8 mouse cellular contexts compared by ENCODE assay signal in the genomic region with DNA sequence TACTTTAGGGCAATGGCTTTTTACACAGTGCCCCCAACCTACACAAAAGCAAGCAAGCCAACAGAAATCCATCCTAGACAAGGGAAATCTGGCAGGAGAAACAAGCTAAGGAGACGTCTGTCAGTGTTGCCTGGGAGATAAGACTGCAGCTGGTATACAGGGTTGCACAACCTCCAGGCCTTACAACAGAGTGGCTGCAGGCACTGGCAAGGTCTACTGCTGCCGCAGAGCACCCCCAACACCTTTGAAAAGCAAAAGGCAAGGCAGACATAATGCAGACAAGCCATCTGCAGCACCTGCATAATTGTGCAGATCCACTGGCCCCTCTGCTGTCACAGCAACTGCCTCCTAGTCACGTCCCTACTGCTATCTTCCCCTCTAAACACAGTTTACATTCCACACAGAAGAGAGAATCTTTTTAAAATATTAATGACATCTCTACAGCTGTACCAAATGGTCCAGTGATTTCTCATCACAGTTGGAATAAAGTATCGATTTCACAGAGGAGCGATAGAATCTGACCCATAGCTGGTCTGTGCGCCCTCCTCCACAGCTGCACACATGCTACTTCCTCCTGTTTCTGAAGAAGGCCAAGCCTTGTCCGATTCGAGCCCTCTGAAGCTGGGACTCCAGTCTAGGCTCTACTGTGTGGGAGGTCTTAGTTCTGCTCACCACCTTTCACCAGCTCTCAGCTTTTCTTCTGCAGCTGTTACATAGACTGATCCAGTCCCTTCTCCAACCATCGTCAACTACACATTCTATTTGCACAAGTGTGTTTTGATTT. TPM values are rescaled to one million over a fixed set of nuclear protein-coding genes. Genes with fewer than 3 reads are reported as not detected.
DNase-seq lines count a peak whose midpoint lies in the region; ATAC-seq lines count a peak whose summit lies in the region.
"Had no signal": no experiment of that assay in that cellular context is flagged by ENCODE, and none has a peak within 500 bp of the region (broad histone marks: within the 10 kb centered on the region; RNA-seq: fewer than 3 reads in every experiment).

No protein-coding gene starts in this region.

- H3K9ac ChIP-seq in liver, embryonic 12.5 days = no peak overlapping the region
- H3K9ac ChIP-seq in embryonic facial prominence, embryonic 14.5 days (ENCODE audit: low read depth, low read length) = no peak overlapping the region
- H3K9ac ChIP-seq in hindbrain, embryonic 16.5 days (ENCODE audit: low read depth, low read length) = no peak overlapping the region

- WGBS in liver, embryonic 12.5 days (ENCODE audit: insufficient replicate concordance) = 39% methylated on average over 9 of the region's 9 CpGs
- 37% methylated on average over 9 of the region's 9 CpGs for WGBS in embryonic facial prominence, embryonic 14.5 days
- 39% methylated on average over 9 of the region's 9 CpGs for WGBS in hindbrain, embryonic 16.5 days

- no peak overlapping the region for H3K27ac ChIP-seq in liver, embryonic 12.5 days
- H3K27ac ChIP-seq in embryonic facial prominence, embryonic 14.5 days (replicated peaks; ENCODE audit: low read depth, low read length) = 0 out of 2 replicates have a peak overlapping the region, but pooled peaks have one; percentile 24
- H3K27ac ChIP-seq in hindbrain, embryonic 16.5 days (ENCODE audit: low read depth, low read length) = peak overlapping the region; percentile 44

- peaks cover 14% of the 10 kb centered on the region for H3K4me1 ChIP-seq in liver, embryonic 12.5 days
- H3K4me1 ChIP-seq in embryonic facial prominence, embryonic 14.5 days (ENCODE audit: control insufficient read depth, insufficient read depth, low read length) = peaks cover 15% of the 10 kb centered on the region; the same call in 1 of the 2 replicates
- H3K4me1 ChIP-seq in hindbrain, embryonic 16.5 days (ENCODE audit: control insufficient read depth, insufficient read depth, low read depth, low read length) = peaks cover 15% of the 10 kb centered on the region

- H3K4me2 ChIP-seq in liver, embryonic 12.5 days = no peak overlapping the region
- H3K4me2 ChIP-seq in embryonic facial prominence, embryonic 14.5 days (ENCODE audit: low read depth, low read length) = no peak overlapping the region
- H3K4me2 ChIP-seq in hindbrain, embryonic 16.5 days (ENCODE audit: low read length) = 0 out of 2 replicates have a peak overlapping the region, but pooled peaks have one; percentile 16

- H3K36me3 ChIP-seq in liver, embryonic 12.5 days = no peaks in the 10 kb centered on the region
- H3K36me3 ChIP-seq in embryonic facial prominence, embryonic 14.5 days (ENCODE audit: control insufficient read depth, insufficient read depth, low read length) = no peaks in the 10 kb centered on the region
- H3K36me3 ChIP-seq in hindbrain, embryonic 16.5 days (ENCODE audit: control insufficient read depth, insufficient read depth, low read length) = no peaks in the 10 kb centered on the region

- DNase-seq in liver = peak; percentile 5
- peak; percentile 72 for DNase-seq in embryonic facial prominence, embryonic 14.5 days (ENCODE audit: low spot score)
- DNase-seq in urinary bladder, postnatal 10 days (ENCODE audit: low spot score) = no peak
- no peak for DNase-seq in right cerebral cortex, postnatal 14 days

- no peak for ATAC-seq in liver, embryonic 12.5 days
- ATAC-seq in embryonic facial prominence, embryonic 14.5 days (ENCODE audit: low read depth) = peak; percentile 81
- ATAC-seq in hindbrain, embryonic 16.5 days = peak; percentile 90
- ATAC-seq in megakaryocyte progenitor cell, adult 5-6 weeks (replicated peaks; ENCODE audit: poor library complexity) = peak; percentile 98

- no peak overlapping the region for H3K4me3 ChIP-seq in liver, embryonic 12.5 days
- no peak overlapping the region for H3K4me3 ChIP-seq in embryonic facial prominence, embryonic 14.5 days (ENCODE audit: low read depth, low read length)
- no peak overlapping the region for H3K4me3 ChIP-seq in hindbrain, embryonic 16.5 days (ENCODE audit: low read length)
- H3K4me3 ChIP-seq: megakaryocyte, embryonic 14.5 days had no signal

- H3K27me3 ChIP-seq in liver, embryonic 12.5 days (replicated peaks) = no peaks in the 10 kb centered on the region
- no peaks in the 10 kb centered on the region for H3K27me3 ChIP-seq in embryonic facial prominence, embryonic 14.5 days (replicated peaks; ENCODE audit: control insufficient read depth, insufficient read depth, low read length)
- no peaks in the 10 kb centered on the region for H3K27me3 ChIP-seq in hindbrain, embryonic 16.5 days (replicated peaks; ENCODE audit: control insufficient read depth, insufficient read depth, low read length)
- H3K27me3 ChIP-seq: megakaryocyte, embryonic 14.5 days had no signal

- H3K9me3 ChIP-seq in liver, embryonic 12.5 days (replicated peaks) = no peaks in the 10 kb centered on the region
- no peaks in the 10 kb centered on the region for H3K9me3 ChIP-seq in embryonic facial prominence, embryonic 14.5 days (ENCODE audit: control insufficient read depth, low read length)
- no peaks in the 10 kb centered on the region for H3K9me3 ChIP-seq in hindbrain, embryonic 16.5 days (ENCODE audit: control insufficient read depth, low read length)
- H3K9me3 ChIP-seq: megakaryocyte, embryonic 14.5 days had no signal

RNA-seq across cellular contexts. Expression of a gene that starts 16.1 kb away (rescaled TPM):
- polyA plus RNA-seq in liver, embryonic 12.5 days (2016; fragmentation: Nextera tagmentation; extraction: Ambion mirVana) = 0.43 and 0.50 TPM in 2 replicates
- polyA plus RNA-seq in embryonic facial prominence, embryonic 14.5 days (2014; fragmentation: Nextera tagmentation; extraction: Ambion mirVana) = 3.3 and 3.8 TPM in 2 replicates
- polyA plus RNA-seq in hindbrain, embryonic 16.5 days (2015; fragmentation: Nextera tagmentation; extraction: Ambion mirVana) = 1.6 TPM in 2 replicates
- total RNA-seq in megakaryocyte progenitor cell, adult 5-6 weeks (2015) = 3.6 and 3.7 TPM in 2 replicates
- total RNA-seq in megakaryocyte progenitor cell, adult 5-6 weeks (2017) = 2.5 TPM in 2 replicates

Comparison
In these comparisons a context has a peak if more than half of its experiments do, and no peak if none do; other contexts are left out.
1. DNase-seq: peak in liver (single experiment) and embryonic facial prominence, embryonic 14.5 days (single experiment); none in urinary bladder, postnatal 10 days (single experiment) and right cerebral cortex, postnatal 14 days (single experiment).